Mouse (Mus musculus): ENCODE measurements at regions not wholly inside any gene's neighbourhood (a gene's known extent, or its start where the extent isn't known, plus 50 kb on each side); places are given as distances from the start of the nearest gene placed in this dataset.
A peak's percentile ranks its signal among the peaks of the same experiment; 100 is the strongest.

DNA sequence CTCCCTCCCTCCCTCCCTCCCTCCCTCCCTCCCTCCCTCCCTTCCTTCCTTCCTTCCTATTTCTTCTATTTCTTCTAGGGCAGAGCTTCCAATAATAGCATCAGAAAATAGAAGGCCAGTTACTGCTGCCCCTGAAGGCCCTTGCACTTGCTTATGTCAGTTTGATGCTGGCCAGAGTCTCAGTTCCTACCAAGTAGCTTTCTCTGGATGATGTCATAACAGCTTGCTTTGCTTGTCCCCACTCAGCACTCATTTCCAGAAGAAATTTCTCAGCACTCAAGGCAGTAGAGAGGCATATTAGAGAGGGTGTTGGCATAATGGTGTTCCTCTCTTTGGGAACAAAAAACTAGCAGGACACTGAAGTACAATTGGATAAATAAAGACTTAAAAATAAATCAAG lies 811.6 kb upstream of the 4930444P10Rik start:
- TF ChIP-seq GATA4 (IDR thresholded peaks at IDR 0.05; ENCODE audit: insufficient replicate concordance, low read length): no peak

- TF ChIP-seq GATA4 (IDR thresholded peaks at IDR 0.05; ENCODE audit: insufficient replicate concordance, low read length): no peak
Observed at GRCm38 (mm10) chr1:16837111-16837510, 744.0 kb upstream of the 4930444P10Rik start.

DNA sequence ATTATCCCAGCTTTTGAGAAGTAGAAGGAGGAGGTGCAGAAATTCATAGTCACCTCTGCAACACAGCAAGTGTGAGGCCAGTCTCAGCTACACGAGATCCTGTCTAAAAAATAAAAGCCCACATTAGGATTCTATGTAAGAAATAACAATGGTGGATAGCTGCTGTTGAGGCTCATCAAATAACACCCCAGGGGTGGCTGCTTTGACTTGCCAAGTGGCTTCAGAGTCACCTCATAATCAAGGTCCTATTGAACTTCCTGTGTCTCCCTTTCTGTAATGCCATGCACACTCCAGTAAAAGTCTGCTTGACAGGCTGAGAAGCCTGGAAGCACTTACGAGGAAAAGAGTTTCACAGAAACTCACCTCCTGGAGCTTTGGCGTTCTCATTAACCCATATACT lies 730.9 kb upstream of the 4930444P10Rik start:
- no peak for TF ChIP-seq GATA4 (IDR thresholded peaks at IDR 0.05; ENCODE audit: insufficient replicate concordance, low read length)

GRCm38 (mm10) chr1:16821186-16821585 lies 728.1 kb upstream of the 4930444P10Rik start:
- no peak for TF ChIP-seq GATA4 (IDR thresholded peaks at IDR 0.05; ENCODE audit: insufficient replicate concordance, low read length)

DNA sequence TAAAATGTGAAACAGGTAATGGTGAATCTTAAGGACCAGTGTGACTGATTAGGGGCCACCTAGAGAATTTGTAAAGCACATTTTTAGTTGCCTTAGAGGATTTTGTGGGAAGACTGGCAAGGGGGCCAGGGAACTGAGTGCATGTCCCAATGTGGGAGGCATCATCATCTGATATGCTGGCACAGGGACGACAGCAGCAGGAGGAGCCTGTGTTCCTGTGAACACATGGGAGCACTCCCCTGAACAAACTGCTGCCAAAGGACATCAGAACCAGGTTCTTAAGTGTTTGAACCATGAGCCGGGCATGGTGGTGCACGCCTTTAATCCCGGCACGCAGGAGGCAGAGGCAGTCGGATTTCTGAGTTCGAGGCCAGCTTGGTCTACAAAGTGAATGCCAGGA lies 723.4 kb upstream of the 4930444P10Rik start:
- no peak for TF ChIP-seq GATA4 (IDR thresholded peaks at IDR 0.05; ENCODE audit: insufficient replicate concordance, low read length)

DNA sequence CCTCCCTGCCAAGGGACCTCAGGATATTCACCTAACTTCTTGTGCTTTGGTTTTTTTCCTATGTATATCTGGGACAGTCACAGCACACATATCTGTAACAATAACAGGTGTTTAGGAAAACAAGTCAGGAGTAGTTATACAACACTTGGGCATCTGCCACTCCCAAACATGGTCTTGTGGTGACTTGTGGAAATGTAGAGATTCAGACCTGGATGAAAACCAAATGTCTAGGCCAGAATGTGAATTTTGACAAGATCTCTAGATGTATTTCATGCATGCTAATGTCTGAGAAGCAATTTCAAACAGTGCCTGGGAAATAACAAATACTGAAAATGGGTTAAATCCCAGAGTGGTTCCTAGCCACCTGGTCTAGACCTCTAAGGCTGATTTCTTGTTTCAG lies 722.6 kb upstream of the 4930444P10Rik start:
- no peak for TF ChIP-seq GATA4 (IDR thresholded peaks at IDR 0.05; ENCODE audit: insufficient replicate concordance, low read length)

DNA sequence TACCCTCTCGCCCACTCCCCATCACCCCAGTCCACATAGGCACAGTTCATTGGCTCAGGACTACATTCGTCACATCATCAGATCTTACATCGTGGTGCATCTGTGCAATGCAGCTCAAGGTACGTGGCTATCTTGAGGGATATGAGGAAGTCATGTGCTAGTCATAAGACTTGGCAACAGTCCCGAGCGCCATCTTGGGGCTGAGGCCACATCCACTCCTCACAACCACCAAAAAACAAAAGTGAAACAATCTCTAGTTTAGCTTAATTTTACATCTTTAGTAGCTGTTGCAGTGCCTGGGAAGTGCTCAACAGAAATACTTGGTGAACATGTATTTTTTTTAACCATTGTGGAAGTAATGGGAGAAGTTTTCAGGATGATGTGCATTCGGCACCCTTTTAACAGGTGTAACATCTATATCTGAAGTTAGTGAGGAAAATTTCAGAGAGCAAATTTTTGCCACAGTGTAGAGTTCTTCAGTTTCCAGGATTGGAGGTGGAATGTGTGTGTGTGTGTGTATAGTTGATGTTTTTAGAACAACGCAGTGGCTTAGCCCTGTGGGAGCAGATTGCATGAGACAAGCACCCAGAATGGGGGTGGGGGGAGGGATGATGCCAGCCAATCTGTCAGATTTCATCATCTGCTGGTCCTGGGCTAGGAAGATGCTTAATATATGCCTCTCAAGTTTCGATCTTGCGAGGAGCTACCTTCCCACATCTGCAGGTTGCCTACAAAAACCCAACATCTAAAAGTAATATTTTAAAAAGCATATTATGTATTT lies 716.4 kb upstream of the 4930444P10Rik start:
- no peak for TF ChIP-seq GATA4 (IDR thresholded peaks at IDR 0.05; ENCODE audit: insufficient replicate concordance, low read length)

DNA sequence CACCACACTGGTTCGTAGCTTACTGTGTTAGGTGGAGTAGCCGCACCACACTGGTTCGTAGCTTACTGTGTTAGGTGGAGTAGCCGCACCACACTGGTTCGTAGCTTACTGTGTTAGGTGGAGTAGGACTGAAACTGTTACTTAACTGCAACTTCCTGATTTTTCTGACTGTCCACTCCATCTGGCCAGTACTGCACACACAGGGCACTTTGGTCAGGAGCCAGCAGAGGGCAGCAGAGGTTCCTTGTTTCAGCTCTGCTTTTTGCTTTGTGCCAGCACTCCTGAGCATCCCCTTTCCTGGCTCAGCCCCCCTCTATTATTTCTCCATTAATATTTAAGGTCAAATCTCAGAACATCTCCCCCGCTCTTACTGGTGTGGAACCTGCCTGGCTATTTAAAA lies 705.2 kb upstream of the 4930444P10Rik start:
- TF ChIP-seq GATA4 (IDR thresholded peaks at IDR 0.05; ENCODE audit: insufficient replicate concordance, low read length): no peak

- peak; percentile 38; the same call in 1 of the 2 replicates for TF ChIP-seq GATA4 (IDR thresholded peaks at IDR 0.05; ENCODE audit: insufficient replicate concordance, low read length)
Observed at GRCm38 (mm10) chr1:16796449-16796848, 703.3 kb upstream of the 4930444P10Rik start.

- TF ChIP-seq GATA4 (IDR thresholded peaks at IDR 0.05; ENCODE audit: insufficient replicate concordance, low read length): no peak
Observed at GRCm38 (mm10) chr1:16790733-16791309, 697.7 kb upstream of the 4930444P10Rik start.

DNA sequence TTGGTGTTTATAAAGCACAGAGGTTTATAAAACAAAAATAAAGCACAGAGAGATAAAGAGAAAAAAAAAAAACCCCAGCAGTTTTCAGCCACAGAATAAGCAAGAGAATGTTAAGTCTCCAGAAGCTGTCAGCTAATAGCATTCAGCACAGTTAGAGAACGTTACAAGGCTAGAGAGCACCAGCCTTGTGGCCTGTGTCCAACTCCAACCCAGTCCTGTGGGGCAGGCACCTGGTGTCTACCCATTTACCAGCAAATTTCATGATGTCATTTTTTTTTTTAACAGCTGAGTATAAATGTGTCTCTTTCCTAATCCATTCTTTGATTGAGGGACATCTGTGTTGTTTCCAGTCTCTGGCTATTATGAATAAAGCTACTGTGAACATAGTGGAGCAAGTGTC lies 686.7 kb upstream of the 4930444P10Rik start:
- no peak for TF ChIP-seq GATA4 (IDR thresholded peaks at IDR 0.05; ENCODE audit: insufficient replicate concordance, low read length)

- no peak for TF ChIP-seq GATA4 (IDR thresholded peaks at IDR 0.05; ENCODE audit: insufficient replicate concordance, low read length)
Observed at GRCm38 (mm10) chr1:16760951-16761350, 667.8 kb upstream of the 4930444P10Rik start.
